ENCODE assay signal across 26 mouse cellular contexts in the genomic region with DNA sequence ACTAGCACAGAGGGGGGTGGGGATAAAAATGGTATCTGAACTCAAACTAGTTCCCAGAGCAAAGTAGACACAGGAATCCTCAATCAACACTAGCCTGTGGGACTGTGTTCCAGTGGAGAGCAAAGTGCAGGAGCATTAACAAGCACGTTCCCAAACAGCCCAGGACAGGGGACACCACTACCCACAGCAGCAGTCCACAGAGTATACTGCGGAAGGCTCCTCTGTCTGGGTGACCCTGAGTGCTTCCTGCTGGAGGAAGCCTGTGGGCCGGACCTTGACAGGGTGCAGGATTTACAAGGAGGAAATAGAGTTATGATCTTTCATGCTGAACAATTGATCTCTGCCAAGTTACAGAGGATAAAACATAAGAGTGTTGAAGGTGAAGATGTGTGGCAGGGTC.
DNase-seq lines count a peak whose midpoint lies in the region; ATAC-seq and TF ChIP-seq lines count a peak whose summit lies in the region.
"Had no signal": no experiment of that assay in that cellular context is flagged by ENCODE, and none has a peak within 500 bp of the region (broad histone marks: within the 10 kb centered on the region; RNA-seq: fewer than 3 reads in every experiment).

No protein-coding gene starts in this region.

- H3K9ac ChIP-seq in kidney, embryonic 15.5 days: no peak overlapping the region
- H3K9ac ChIP-seq: embryonic facial prominence, embryonic 15.5 days; heart, embryonic 12.5 days; liver, embryonic 14.5 days; stomach, embryonic 15.5 days had no signal

- no peaks in the 10 kb centered on the region for H3K4me1 ChIP-seq in kidney, embryonic 15.5 days
- H3K4me1 ChIP-seq: embryonic facial prominence, embryonic 15.5 days; megakaryocyte, embryonic 14.5 days; stomach, embryonic 15.5 days had no signal

- ATAC-seq in kidney, embryonic 15.5 days (replicated peaks; ENCODE audit: low FRiP score): peak; percentile 74; the same call in 1 of the 2 replicates
- ATAC-seq: hindbrain, embryonic 16.5 days; intestine, embryonic 16.5 days had no signal

- no peak overlapping the region for H3K4me3 ChIP-seq in kidney, embryonic 15.5 days (replicated peaks)
- H3K4me3 ChIP-seq in gastrocnemius, adult 2 months: no peak overlapping the region
- H3K4me3 ChIP-seq: embryonic facial prominence, embryonic 15.5 days; heart, embryonic 12.5 days; left cerebral cortex, adult 2 months; megakaryocyte, embryonic 14.5 days; stomach, embryonic 15.5 days had no signal

- H3K27ac ChIP-seq in kidney, embryonic 15.5 days: no peak overlapping the region
- H3K27ac ChIP-seq in gastrocnemius, adult 2 months: no peak overlapping the region
- H3K27ac ChIP-seq: embryonic facial prominence, embryonic 15.5 days; left cerebral cortex, adult 2 months; liver, embryonic 14.5 days; stomach, embryonic 15.5 days had no signal

- intact Hi-C loops in gastrocnemius, adult 2 months (cut with DNase I): no loop called here

- TF ChIP-seq CTCF in gastrocnemius, adult 2 months (IDR thresholded peaks at IDR 0.05): no peak

- no peaks in the 10 kb centered on the region for H3K36me3 ChIP-seq in kidney, embryonic 15.5 days
- H3K36me3 ChIP-seq: embryonic facial prominence, embryonic 15.5 days; heart, embryonic 12.5 days; stomach, embryonic 15.5 days had no signal

- WGBS in kidney, embryonic 15.5 days: 26% methylated on average over 3 of the region's 3 CpGs

- DNase-seq in adrenal gland, postnatal 14 days: peak; percentile 30
- DNase-seq in adrenal gland, adult 8-10 months: no peak
- DNase-seq in adrenal gland, postnatal 36 days: peak; percentile 11 to 16
- DNase-seq in kidney, postnatal 4 days: peak; percentile 22 to 46
- DNase-seq in gastrocnemius, adult 2 months: no peak
- no peak for DNase-seq in adipocyte (ENCODE audit: low spot score)
- DNase-seq in gastrocnemius, postnatal 25 days: no peak
- DNase-seq: cerebellum, adult 18-20 months; cerebellum, postnatal 36 days; heart, postnatal 4 days; left cerebral cortex, postnatal 4 days; lung, postnatal 10 days; midbrain, embryonic 14.5 days; spleen, adult 18-20 months; thymus, adult 18-20 months; thymus, postnatal 4 days had no signal

- no peaks in the 10 kb centered on the region for H3K27me3 ChIP-seq in kidney, embryonic 15.5 days
- H3K27me3 ChIP-seq: CH12.LX; embryonic facial prominence, embryonic 15.5 days; heart, embryonic 12.5 days; megakaryocyte, embryonic 14.5 days; stomach, embryonic 15.5 days had no signal

- no peak overlapping the region for H3K4me2 ChIP-seq in kidney, embryonic 15.5 days
- H3K4me2 ChIP-seq: embryonic facial prominence, embryonic 15.5 days; heart, embryonic 12.5 days; stomach, embryonic 15.5 days had no signal

- H3K9me3 ChIP-seq in kidney, embryonic 15.5 days (replicated peaks): no peaks in the 10 kb centered on the region
- H3K9me3 ChIP-seq: embryonic facial prominence, embryonic 15.5 days; heart, embryonic 12.5 days; stomach, embryonic 15.5 days had no signal

Comparison
In these comparisons a context has a peak if more than half of its experiments do, and no peak if none do; other contexts are left out.
1. DNase-seq: peak in adrenal gland, postnatal 14 days (single experiment), adrenal gland, postnatal 36 days (2 of 2) and kidney, postnatal 4 days (2 of 2); none in adrenal gland, adult 8-10 months (single experiment), gastrocnemius, adult 2 months (single experiment), adipocyte (single experiment) and gastrocnemius, postnatal 25 days (single experiment).